In genomic region chr7:113046406-113046805, GRCm38 (mm10) we compare ENCODE assay signal across 29 mouse cellular contexts.
A peak's percentile ranks its signal among the peaks of the same experiment; 100 is the strongest.
DNase-seq lines count a peak whose midpoint lies in the region; ATAC-seq lines count a peak whose summit lies in the region.
"Had no signal": no experiment of that assay in that cellular context is flagged by ENCODE, and none has a peak within 500 bp of the region (broad histone marks: within the 10 kb centered on the region; RNA-seq: fewer than 3 reads in every experiment).

No protein-coding gene starts in this region.

- H3K4me2 ChIP-seq in lung, embryonic 15.5 days = no peak overlapping the region
- H3K4me2 ChIP-seq: embryonic facial prominence, embryonic 12.5 days; forebrain, embryonic 15.5 days; heart, embryonic 13.5 days; hindbrain, embryonic 15.5 days; limb, embryonic 12.5 days; liver, embryonic 15.5 days; midbrain, embryonic 11.5 days had no signal

- WGBS in lung, embryonic 15.5 days = 80% methylated on average over 4 of the region's 4 CpGs

- H3K4me3 ChIP-seq in lung, embryonic 15.5 days = no peak overlapping the region
- H3K4me3 ChIP-seq: embryonic facial prominence, embryonic 12.5 days; forebrain, embryonic 10.5 days; forebrain, embryonic 15.5 days; heart, embryonic 13.5 days; hindbrain, embryonic 15.5 days; limb, embryonic 12.5 days; liver, embryonic 15.5 days had no signal

- no peak for ATAC-seq in lung, embryonic 15.5 days (ENCODE audit: borderline replicate concordance, extremely low read depth, low FRiP score, low TSS enrichment)
- ATAC-seq in megakaryocyte progenitor cell, adult 5-6 weeks (replicated peaks; ENCODE audit: poor library complexity) = 0 out of 2 replicates have a peak, but pooled peaks have one; percentile 21
- ATAC-seq: forebrain, embryonic 15.5 days; inflammation-experienced regulatory T-cells, adult 6 months; midbrain, embryonic 16.5 days had no signal

- H3K9ac ChIP-seq in lung, embryonic 15.5 days = no peak overlapping the region
- H3K9ac ChIP-seq: embryonic facial prominence, embryonic 12.5 days; forebrain, embryonic 15.5 days; heart, embryonic 13.5 days; hindbrain, embryonic 15.5 days; limb, embryonic 12.5 days; liver, embryonic 15.5 days had no signal

- no peak for DNase-seq in lung, postnatal 10 days
- peak; percentile 29 for DNase-seq in 3T3-L1 (ENCODE audit: low read depth, low spot score)
- DNase-seq in Muller cell, postnatal 12 days (ENCODE audit: inconsistent ontology term) = peak; percentile 67
- no peak for DNase-seq in embryo, embryonic 9.5 days (ENCODE audit: extremely low spot score)
- no peak for DNase-seq in adrenal gland, postnatal 25 days
- DNase-seq: adrenal gland, postnatal 36 days; B cell, adult 2 months; cerebellum, adult 2 months; cerebellum, postnatal 14 days; heart, postnatal 10 days; kidney, adult 11 months; kidney, postnatal 14 days; right cerebral cortex, adult 18-20 months; right cerebral cortex, postnatal 4 days; thymus, adult 2 months; thymus, postnatal 4 days had no signal

- no peaks in the 10 kb centered on the region for H3K27me3 ChIP-seq in lung, embryonic 15.5 days
- H3K27me3 ChIP-seq: CH12.LX; embryonic facial prominence, embryonic 12.5 days; forebrain, embryonic 15.5 days; heart, embryonic 13.5 days; hindbrain, embryonic 15.5 days; limb, embryonic 12.5 days; liver, embryonic 15.5 days had no signal

- H3K9me3 ChIP-seq in lung, embryonic 15.5 days = no peaks in the 10 kb centered on the region
- H3K9me3 ChIP-seq: embryonic facial prominence, embryonic 12.5 days; forebrain, embryonic 10.5 days; forebrain, embryonic 15.5 days; heart, embryonic 13.5 days; hindbrain, embryonic 15.5 days; limb, embryonic 12.5 days; liver, embryonic 15.5 days had no signal

- H3K27ac ChIP-seq in lung, embryonic 15.5 days = peak overlapping the region; percentile 78
- H3K27ac ChIP-seq: embryonic facial prominence, embryonic 12.5 days; forebrain, embryonic 10.5 days; forebrain, embryonic 15.5 days; heart, embryonic 13.5 days; hindbrain, embryonic 15.5 days; limb, embryonic 12.5 days; liver, embryonic 15.5 days had no signal

- H3K4me1 ChIP-seq in lung, embryonic 15.5 days = peaks cover 11% of the 10 kb centered on the region; the same call in 1 of the 2 replicates
- H3K4me1 ChIP-seq: embryonic facial prominence, embryonic 12.5 days; hindbrain, embryonic 15.5 days; liver, embryonic 15.5 days had no signal

- H3K36me3 ChIP-seq in lung, embryonic 15.5 days = no peaks in the 10 kb centered on the region
- H3K36me3 ChIP-seq: embryonic facial prominence, embryonic 12.5 days; forebrain, embryonic 10.5 days; forebrain, embryonic 15.5 days; heart, embryonic 13.5 days; hindbrain, embryonic 15.5 days; limb, embryonic 12.5 days; liver, embryonic 15.5 days had no signal

Comparison
In these comparisons a context has a peak if more than half of its experiments do, and no peak if none do; other contexts are left out.
1. DNase-seq: peak in 3T3-L1 (single experiment) and Muller cell, postnatal 12 days (single experiment); none in lung, postnatal 10 days (single experiment), embryo, embryonic 9.5 days (single experiment) and adrenal gland, postnatal 25 days (single experiment).